Mouse (Mus musculus) induced T-regulatory cell, adult 2 months (primary cell): ENCODE results near the gene Emilin1.

ENCODE experiments used
- DNase-seq: peaks from one replicate; pipeline ENCODE4 v3.0.0-alpha.2; 2012; ENCODE audit warnings: low read depth

Emilin1 gene

DNA sequence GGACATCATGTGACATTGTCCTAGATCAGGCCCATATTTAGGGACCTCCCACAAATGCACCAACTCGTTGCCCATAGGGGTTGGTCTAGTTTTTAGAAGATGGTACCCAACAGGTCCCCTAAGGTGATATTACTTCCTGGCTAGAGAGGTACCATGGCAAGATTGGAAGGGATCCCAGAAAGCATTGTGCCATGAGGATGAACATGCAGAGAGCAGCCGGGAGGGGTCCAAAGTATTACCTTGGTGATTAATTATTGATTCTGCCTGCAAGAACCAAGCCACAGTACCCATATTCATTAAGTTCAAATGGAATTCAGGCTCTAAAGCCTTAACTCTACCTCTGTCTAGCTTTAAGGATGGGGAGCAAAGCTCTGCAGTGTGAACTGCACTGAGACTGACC lies 12.9 kb downstream of the Emilin1 start:
- DNase-seq = no peak

DNA sequence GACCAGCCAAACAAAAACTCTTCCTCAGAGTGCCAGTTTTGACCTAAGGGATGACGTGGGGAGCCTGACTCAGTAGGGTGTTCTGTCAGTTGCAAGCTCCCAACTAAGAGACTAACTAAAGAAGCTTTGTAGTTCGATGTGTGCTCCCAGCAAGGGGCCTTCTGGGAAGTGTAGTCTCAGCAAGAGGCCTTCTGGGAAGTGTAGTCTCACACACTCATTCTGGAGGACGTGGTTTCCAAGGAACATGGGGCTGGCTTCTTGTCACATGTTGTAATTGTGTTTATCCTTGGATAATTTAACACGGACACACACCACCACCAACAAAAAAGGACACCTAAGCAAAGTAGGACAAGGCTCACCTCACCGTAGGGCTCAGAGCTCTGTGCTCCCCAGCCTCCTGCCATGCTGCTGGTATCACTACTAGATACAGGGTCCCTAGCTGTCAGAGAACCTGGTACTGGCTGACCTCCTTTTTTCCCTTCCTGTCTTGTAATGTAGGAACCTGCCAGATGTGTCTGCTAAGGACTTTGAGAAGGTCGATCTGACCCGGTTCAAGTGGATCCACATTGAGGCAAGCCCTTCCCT lies 14.8 kb downstream of the Emilin1 start:
- DNase-seq = no peak

DNA sequence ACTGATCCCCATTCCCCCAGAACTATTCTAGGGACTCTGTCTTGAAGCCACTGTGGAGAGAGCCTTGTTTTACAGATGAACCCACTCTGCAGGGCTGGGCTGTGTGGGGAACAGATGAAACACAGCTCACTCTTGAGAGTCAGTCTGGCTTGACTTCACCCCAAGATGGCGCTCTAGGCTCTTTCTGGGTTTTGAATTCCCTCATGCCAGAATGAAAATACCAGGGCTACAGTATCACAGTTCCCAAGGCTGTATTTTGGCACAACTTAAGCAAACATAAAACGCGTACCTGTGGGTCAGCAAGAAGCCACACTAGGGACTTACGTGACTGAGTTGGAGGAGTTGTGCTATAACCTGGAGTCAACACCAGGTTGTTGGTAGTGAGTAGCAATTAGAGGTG lies 16.9 kb downstream of the Emilin1 start:
- peak; percentile 78 for DNase-seq

DNA sequence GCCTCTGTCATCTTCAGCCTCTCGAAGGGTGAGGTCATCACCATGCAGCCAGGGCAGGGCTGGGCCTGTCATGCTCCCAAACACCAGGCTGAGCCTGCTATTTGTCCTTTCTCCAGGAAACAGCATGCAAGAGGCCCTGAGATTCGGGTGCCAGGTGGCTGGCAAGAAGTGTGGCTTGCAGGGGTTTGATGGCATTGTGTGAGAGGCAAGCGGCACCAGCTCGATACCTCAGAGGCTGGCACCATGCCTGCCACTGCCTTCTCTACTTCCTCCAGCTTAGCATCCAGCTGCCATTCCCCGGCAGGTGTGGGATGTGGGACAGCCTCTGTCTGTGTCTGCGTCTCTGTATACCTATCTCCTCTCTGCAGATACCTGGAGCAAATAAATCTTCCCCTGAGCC lies 17.6 kb downstream of the Emilin1 start:
- DNase-seq = no peak

DNA sequence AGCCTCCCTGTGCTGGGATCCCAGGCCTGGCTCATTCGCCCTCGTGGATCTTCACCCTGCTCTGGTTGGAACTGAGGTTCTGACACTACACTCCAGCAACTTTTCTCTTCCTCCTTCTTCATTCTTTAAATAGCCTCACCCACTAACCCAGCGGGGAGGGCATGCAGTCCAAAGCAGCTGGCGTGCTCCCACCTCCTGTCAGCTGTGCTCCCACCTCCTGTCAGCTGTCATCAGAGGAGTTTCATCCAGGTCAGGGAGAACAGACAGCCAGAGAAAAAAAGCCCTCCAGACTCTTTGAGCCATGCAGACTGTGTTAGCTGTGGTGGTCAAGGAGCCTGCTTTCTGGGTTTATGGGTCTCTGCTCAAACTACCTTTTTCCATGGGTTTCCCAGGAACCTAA lies 18.2 kb downstream of the Emilin1 start:
- DNase-seq = no peak

DNA sequence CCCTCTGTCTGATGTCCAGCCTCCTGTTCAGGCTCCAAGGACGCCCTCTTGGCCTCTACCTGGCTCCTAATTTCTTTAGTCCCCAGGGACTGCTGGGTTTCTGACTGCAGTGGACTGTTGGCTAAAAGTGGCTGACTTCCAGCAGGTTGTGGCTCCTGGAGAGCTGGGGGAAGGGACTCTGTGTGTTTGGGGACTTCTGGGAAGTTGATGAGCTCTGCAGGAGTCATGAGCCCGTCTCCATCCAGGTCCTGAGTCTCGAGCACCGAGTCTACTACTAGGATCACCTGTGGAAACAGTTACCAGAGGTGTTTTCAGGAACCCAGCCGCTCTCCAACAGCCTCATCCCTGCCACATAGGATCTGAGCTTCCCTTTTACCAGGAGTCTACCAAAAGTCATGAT lies 20.5 kb downstream of the Emilin1 start:
- DNase-seq = no peak

DNA sequence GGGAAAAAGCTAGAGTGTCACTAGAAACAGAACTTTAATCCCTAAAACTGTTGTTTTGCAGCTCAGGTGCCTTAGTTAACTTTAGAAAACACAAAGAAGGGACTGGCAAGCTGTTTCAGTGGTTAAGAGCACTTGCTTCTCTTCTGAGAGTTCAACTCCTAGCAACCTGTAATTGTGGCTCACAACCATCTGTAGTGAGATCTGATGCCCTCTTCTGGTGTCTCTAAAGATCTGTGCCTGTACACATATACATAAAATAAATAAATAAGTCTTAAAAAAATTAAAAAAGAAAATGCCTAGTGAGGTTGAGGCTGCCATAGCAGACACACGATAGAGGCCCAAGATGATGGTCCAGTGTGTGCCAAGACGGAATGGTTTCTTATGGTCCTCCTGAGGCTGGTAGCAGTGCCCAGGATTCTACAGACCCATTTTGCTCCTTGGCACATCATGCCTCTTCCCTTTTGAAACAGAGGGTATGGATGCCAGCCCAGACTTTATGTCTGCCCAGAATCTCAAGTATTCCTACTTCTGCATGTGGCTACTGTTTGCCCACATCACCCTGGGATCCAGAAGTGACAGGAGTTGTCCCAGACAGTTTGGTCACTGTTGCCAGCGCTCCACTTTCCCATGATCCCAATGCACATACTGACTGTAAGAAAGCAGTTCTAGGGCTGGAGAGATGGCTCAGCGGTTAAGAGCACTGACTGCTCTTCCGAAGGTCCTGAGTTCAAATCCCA lies 21.7 kb downstream of the Emilin1 start:
- no peak for DNase-seq

DNA sequence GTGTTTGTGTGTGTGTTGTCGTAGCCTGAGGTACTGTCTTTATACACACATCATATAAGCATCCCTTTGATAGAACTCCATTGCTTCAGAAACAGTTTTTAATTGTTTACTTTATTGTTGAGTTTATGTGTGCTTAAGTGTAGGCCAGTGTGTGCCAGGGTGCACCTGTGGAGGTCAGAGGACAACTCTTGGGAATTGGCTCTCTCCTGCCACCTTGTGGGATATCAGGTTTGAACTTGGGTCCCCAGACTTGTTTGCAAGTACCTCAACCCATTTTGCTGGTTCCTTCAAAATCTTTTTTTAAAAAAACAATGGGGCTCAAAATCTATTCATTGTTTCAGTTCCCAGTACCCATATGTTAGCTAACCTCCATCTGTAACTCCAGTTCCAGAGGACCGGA lies 29.8 kb downstream of the Emilin1 start:
- DNase-seq = peak; percentile 58

DNA sequence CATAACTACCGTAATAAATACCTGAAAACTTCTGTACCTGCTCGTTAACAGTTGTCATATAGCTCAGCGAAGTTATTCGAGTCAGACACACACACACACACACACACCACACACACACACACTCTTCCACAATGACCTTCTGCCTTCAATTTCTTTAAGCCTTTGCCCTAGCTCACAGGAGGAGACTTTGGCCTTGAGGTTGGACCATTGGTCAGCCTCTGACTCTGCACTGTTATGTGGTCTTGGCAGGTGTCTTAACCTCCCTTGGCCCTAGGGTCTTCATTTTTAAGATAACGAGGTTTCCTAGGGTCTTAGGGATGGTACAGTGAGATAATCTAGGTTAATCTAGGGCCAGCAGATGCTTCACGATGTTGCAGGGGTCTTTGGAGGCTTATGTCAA lies 31.1 kb downstream of the Emilin1 start:
- no peak for DNase-seq

DNA sequence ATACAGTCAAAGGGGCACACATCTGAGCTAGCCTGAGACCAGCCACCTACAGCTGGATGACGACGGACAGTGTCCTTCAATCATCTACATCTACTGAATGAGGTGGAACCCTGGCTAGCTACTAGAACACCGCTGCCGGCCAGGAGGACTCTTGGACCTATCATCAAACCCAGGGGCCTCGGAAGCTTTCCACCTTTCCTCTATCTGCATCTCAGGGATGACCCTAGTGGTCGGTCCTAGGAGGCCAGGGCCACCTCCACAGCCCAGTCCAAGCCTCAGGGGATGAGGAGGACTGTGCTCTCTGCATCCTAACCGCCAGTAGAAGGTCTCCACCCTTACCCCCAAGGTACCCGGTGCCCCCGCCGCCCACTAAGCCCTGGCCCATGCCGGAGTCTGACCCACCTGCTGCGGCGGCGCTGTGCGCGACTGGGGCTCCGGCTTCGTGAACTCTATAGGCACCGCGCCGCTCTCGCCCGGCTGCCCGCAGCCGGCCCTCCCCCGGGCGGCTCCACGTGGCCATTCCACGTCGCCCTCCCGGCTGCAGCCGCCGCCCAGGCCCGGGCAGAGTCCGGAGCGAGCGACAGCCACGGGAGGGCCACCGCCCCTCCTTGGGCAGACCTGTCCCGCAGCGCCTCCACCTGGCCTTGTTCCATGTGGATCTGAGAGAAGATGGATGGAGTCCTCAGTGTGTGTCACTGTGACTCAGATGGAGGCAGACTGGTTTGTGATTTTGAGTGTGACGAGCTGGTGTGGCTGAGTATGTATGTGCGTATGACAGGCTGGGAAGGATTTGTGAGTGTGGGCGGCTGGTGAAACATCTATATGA lies 32.0 kb downstream of the Emilin1 start, which contains the start of gene Cgref1:
TSS of gene Cgref1 (minus strand) at position 636 of the 826 bp plus-strand sequence.
- peak; percentile 55 for DNase-seq

DNA sequence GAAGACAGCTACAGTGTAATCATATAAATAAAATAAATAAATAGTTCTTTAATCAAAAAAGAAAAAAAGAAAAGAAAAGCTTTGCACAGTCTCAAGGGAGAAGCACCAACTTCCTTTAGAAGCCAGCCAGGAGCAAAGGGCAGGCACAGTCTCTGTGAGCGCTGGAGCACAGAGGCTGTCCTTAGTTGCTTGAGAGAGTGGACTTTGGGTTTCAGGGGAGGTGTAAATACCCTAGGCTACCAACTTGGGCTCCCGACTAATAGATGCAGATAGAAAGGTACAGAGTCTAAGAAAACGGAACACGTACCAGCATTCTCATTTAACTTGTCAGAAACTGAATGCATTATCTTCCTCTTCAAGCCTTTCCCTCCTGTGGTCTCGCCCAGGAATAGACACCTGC lies 35.4 kb downstream of the Emilin1 start:
- DNase-seq = peak; percentile 16

DNA sequence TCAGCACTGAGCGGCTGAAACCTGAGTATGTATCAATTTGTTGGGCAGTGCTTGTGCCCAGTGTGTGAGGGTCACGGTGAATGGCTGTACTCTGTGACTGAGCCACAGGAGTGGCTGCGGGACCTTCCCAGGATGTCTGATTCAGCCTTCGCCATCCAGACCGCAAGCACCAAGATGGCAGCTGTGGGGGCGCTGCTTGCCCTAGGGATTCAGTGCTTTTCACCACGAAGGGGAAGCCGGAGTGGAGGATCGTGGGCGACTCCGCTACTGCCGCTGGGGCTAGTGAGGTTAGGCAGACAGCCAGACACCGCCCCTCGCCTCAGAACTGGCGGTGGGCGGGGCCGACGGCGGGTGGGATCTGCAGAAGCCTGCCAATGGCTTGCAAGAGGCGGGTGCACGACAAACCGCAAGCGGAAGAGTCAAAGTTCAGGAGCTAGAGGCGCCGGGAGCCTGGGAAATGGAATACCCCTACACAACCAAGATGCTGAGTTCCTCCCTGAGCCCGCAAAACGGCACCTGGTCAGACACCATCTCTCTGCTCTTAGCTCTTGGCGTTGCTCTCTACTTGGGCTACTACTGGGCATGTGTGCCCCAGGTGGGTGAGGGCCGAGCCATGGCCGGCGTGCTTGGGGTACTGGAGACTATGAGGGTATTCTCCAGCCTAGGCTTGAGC lies 36.6 kb downstream of the Emilin1 start:
- peak; percentile 94 for DNase-seq

DNA sequence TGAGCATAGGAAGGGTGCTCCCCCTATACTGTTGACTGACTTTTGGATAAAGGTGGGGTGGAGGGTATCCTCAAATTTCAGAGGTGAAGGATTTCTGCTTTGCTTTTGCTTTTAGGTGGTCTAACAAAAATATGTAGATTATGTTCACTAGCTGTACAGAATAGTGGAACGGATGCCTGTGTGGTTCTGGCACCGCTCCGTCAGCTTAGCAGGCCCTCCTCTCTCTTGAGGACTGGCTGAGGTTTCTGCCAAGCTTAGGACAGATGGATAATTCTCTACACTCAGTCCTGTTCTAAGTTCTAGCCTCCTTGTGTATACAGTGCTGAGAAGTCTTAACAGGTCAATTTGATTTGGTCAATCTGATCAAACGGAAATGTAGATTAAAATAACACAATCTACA lies 37.2 kb downstream of the Emilin1 start:
- no peak for DNase-seq

DNA sequence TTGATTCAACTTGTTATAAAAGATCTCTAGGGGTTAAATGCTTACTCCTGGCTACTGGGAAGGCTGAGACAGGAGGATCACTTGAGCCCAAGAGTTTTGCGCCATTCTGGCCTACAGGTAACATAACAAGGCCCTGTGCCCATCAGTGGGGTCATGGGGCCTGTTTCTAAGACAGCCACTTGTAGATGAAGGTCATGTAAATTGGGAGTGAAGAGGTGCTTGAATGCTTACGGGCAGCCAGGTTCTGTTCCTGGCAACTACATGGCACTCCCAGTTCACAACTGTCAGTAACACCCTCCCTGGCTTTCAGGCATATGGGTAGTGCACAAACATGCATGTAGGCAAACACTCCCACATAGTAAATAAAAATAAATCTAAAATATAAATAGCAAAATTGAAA lies 37.7 kb downstream of the Emilin1 start:
- no peak for DNase-seq

DNA sequence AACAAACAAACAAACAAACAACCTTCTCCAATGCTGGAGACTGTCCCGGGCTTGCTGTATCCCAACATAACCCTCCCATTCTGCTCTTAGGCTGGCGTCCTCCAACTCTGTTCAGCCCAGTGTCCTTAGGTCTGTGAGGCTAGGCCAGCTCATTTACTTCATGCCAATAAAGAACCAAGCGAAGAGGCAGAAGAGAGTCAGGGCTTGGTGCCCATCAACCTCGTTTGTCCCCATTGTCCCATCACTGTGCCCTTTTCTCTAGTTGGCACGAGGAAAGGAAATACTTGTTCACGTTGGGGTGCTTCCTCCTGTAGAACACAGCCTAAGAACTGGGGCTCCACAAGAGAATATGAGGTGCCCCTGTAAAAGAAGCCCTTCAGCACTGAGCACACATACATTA lies 38.5 kb downstream of the Emilin1 start:
- no peak for DNase-seq

DNA sequence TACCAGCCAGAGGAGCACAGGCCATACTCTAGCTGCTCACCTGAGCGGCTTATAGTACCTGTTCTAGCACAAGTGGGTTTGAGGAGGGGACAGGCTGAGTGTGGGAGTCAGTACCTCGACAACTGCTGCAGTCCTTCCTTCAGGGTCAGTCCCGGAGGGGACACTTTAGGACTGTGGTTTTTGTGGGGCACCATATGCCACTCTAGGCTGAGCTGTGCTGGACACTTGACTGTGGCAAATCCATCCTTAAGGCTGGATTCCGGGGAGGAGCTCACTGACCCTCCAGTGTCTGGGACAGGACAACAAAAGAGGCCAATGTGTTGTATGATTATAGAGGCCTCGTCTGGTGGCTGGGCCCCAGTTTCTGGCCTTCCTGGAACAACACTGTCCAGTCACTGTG lies 39.3 kb downstream of the Emilin1 start:
- no peak for DNase-seq

DNA sequence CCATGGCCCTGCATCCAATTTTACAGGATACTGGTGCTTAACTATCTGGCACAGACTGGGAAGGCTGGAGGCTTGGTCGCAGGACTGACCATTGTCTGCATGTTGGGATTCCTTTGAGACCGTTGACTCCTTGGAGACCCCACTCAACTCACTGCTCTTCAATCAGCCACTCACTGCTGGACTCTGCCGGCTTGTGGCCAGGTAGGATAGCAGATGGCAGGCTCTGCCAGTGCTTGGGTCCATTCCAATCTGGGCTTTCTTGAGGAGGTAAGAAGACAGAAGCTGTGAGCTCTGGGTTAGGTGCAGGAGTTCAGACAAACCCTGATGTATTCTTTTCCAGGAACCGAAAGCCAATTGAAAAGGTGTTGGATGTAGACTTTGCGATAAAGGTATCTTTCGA lies 40.9 kb downstream of the Emilin1 start:
- DNase-seq = no peak

DNA sequence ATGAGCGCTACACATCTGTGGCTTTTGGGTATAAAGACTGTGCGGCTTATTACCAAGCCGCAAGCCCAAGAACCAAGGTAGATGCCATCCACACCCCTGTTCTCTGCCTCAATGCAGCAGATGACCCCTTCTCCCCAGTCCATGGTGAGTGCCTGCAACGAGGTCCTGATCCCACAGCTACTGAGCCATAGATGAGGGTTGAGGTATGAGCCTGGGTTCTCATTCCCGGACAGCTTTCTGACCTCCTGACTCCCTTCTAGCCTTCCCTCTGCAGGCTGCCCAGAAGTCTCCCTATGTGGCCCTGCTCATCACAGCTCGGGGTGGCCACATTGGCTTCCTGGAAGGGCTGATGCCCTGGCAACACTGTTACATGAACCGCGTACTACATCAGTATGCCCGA lies 41.4 kb downstream of the Emilin1 start:
- no peak for DNase-seq

DNA sequence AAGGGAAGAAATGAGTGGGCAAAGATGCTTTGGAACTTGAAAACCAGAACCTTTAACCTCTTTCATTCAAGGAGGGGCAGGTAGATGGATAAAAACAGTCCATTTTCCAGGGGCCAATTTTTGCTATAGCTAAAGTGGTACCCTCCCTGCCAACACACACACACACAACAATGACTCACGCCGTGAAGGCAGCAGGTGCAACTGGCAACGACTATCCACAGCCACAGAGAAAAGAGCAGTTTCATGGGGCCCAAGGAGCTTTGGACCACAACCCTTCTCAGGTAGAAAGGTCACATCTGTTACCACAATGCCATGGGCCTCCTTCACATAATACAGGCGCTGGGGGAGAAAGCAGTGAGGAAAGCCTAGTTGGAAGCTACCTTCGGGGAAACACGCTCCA lies 42.5 kb downstream of the Emilin1 start:
- no peak for DNase-seq

DNA sequence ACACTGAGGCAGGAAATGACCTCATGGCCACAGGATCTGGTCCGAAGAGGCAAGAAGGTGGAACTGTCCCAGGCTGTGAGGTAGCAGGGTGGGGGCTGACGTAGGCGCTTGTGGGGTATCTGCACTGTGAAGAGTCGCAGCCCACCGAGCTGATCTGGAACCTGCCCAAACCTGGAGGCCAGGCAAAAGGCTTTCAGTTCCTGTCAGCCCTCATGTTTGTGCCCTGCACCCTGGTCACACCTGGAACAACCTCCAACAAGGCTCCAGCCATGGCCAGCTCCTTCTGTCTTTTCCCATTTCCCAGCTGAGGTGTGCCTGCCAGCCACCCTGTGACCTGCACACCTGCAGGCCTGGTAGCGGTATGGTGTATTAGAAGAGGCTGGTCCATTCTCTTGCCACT lies 44.7 kb downstream of the Emilin1 start:
- no peak for DNase-seq

DNA sequence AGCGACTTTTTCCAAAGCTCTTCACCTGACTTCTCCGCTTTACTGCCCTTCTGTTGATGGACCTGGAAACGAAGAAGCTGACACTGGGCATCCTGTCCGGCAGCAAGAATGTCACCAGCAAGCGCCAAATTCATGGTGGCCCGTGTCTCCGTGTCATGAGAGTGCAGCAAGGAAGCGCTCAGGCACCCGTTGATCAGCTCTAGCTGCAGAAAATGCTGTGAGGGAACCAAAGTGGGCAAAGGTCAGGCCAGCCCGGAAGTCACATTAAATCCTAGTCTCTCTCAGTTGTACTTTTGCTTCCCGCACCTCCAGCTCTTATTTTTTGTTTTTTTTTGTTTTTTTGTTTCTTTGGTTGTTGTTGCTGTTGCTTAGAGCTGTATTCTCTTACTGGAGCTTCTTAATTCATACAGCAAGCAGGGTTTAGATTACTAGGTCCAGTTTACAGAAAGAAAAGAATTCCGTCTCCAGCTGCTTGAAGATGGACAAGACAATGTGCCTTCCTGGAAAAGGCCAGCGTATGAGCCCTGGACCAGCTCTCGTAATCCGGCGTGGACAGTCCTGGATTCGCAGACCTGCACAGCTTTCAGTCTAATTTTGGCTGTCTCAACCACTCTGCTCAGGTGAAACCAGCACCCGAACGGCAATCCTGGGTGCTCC lies 46.1 kb downstream of the Emilin1 start:
- DNase-seq = peak; percentile 48

DNA sequence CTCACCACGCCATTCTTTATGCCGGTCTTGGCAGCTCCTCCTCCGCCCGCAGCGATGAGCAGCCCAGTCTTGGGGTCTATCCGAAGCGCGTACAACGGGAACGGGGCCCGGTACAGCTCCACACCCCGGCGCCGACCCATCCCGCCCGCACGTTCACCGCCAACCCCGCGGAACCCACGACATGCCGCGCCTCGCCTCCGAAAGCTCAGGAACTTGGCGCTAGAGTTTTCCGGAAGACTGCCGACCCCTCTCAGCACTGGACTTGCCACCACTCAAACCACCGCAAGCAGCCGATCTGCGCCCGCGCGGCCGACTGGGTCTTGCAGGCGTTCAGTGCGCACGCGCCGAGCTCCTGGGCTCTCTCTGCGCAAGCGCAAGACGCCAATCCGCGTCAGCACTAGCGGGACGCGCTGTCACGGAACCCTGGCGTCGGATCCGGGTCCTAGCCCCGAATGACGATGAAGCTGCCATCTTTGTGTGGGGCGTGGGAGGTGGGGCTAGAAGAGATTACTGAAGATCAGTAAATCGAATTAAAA lies 46.8 kb downstream of the Emilin1 start, which contains the start of gene Preb:
TSS of gene Preb (minus strand) at position 396 of the 536 bp plus-strand sequence.
- DNase-seq = peak; percentile 99
